Mouse (Mus musculus) midbrain, embryonic 16.5 days (tissue): ENCODE results near the gene Ddx4. TPM values are rescaled to one million over a fixed set of nuclear protein-coding genes. Genes with fewer than 3 reads are reported as not detected.
"Not testable (repeated sequence)": the region's sequence is repeated elsewhere in the genome, so short reads cannot be mapped to it uniquely, and the experiment has no call there.

Source experiments
- ATAC-seq: fragments of 200-750 bp; cut with Nextera tagmentation; 2 replicates; pipeline ENCODE4 v1.8.0; 2017; ENCODE audit warnings: moderate TSS enrichment
- H3K27ac ChIP-seq: fragments of 300-500 bp; sonication (generic); 2 replicates; pipeline ENCODE4 v1.5.1; 2014; ENCODE audit warnings: mild to moderate bottlenecking, low read length, mixed read lengths
- H3K27me3 ChIP-seq: fragments of 300-500 bp; sonication (generic); 2 replicates; pipeline ENCODE4 v1.6.1; 2014; ENCODE audit warnings: low read depth, low read length, mixed read lengths; ENCODE audit not compliant: control insufficient read depth, insufficient read depth
- H3K36me3 ChIP-seq: fragments of 300-500 bp; sonication (generic); 2 replicates; pipeline ENCODE4 v1.6.1; 2014; ENCODE audit warnings: mild to moderate bottlenecking, low read length, moderate library complexity, mixed read lengths; ENCODE audit not compliant: control insufficient read depth, insufficient read depth
- H3K4me1 ChIP-seq: fragments of 300-500 bp; sonication (generic); 2 replicates; pipeline ENCODE4 v1.6.1; 2014; ENCODE audit warnings: mild to moderate bottlenecking, low read length, mixed read lengths; ENCODE audit not compliant: control insufficient read depth, insufficient read depth
- H3K4me2 ChIP-seq: fragments of 300-500 bp; sonication (generic); 2 replicates; pipeline ENCODE4 v1.6.1; 2014; ENCODE audit warnings: mild to moderate bottlenecking, low read length, mixed read lengths
- H3K4me3 ChIP-seq: fragments of 300-500 bp; sonication (generic); 2 replicates; pipeline ENCODE4 v1.5.1; 2014; ENCODE audit warnings: low read depth, mild to moderate bottlenecking, low read length, moderate library complexity, mixed read lengths
- H3K9ac ChIP-seq: fragments of 300-500 bp; sonication (generic); 2 replicates; pipeline ENCODE4 v1.6.1; 2014; ENCODE audit warnings: low read depth, low read length, mixed read lengths
- H3K9me3 ChIP-seq: fragments of 300-500 bp; sonication (generic); replicated peaks from 2 replicates; pipeline ENCODE4 v1.6.1; 2014; ENCODE audit warnings: mild to moderate bottlenecking, low read length, mixed read lengths; ENCODE audit not compliant: control insufficient read depth, poor library complexity, severe bottlenecking
- WGBS: fragments of 180-500 bp; shearing (Covaris S2); extraction: QIAGEN DNeasy Blood & Tissue Kit; methylation state at CpG from one replicate; pipeline ENCODE4 v1.1.7; 2014; 5-methylcytosine and 5-hydroxymethylcytosine counted together
- polyA plus RNA-seq: library from polyadenylated mRNA; unstranded; fragments of >200 nt; fragmentation: Nextera tagmentation; extraction: Ambion mirVana; gene quantifications from 2 replicates; pipeline ENCODE4 v1.2.1, GENCODE M21; 2015

Ddx4 gene
- polyA plus RNA-seq, 1 experiment from 2014 or later = 0.72 TPM

DNA sequence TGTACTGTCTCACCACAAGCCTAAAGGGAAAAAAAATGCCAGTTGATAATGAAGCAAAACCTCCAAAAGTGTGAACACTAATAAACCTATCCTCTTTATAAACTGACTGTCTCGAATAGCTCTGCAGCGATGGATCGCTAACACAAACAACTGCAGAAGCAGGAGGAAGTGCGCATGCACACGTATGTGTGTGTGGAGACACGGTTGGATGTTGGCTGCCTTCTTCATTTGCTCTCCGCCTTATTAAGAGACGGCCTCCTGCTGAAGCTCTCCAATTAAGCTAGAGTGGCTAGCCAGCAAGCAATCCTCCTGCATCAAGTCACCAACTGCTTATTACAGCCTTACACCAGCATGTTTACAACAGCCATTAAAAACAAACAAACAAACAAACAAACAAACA is 70.0 kb downstream of the Ddx4 start:
- H3K9ac ChIP-seq = no peak overlapping the region
- H3K27ac ChIP-seq = no peak overlapping the region
- no peak for ATAC-seq
- H3K27me3 ChIP-seq = no peaks in the 10 kb centered on the region
- H3K4me2 ChIP-seq = no peak overlapping the region
- 87% methylated on average over 8 of the region's 8 CpGs for WGBS
- no peaks in the 10 kb centered on the region for H3K9me3 ChIP-seq
- H3K4me3 ChIP-seq = no peak overlapping the region
- H3K4me1 ChIP-seq = peaks cover 3% of the 10 kb centered on the region; the same call in 1 of the 2 replicates
- H3K36me3 ChIP-seq = no peaks in the 10 kb centered on the region

GRCm38 (mm10) chr13:112581796-112582195 is 70.5 kb downstream of the Ddx4 start:
- Histone ChIP-seq H3K36me3 (no peaks in the 10 kb centered on the region), H3K4me3 (no peak overlapping the region), H3K4me2 (no peak overlapping the region), H3K9ac (no peak overlapping the region), H3K4me1 (peaks cover 3% of the 10 kb centered on the region; the same call in 1 of the 2 replicates), H3K27me3 (no peaks in the 10 kb centered on the region), H3K9me3 (no peaks in the 10 kb centered on the region), H3K27ac (no peak overlapping the region)
- WGBS = 71% methylated on average over 3 of the region's 3 CpGs
- no peak for ATAC-seq

DNA sequence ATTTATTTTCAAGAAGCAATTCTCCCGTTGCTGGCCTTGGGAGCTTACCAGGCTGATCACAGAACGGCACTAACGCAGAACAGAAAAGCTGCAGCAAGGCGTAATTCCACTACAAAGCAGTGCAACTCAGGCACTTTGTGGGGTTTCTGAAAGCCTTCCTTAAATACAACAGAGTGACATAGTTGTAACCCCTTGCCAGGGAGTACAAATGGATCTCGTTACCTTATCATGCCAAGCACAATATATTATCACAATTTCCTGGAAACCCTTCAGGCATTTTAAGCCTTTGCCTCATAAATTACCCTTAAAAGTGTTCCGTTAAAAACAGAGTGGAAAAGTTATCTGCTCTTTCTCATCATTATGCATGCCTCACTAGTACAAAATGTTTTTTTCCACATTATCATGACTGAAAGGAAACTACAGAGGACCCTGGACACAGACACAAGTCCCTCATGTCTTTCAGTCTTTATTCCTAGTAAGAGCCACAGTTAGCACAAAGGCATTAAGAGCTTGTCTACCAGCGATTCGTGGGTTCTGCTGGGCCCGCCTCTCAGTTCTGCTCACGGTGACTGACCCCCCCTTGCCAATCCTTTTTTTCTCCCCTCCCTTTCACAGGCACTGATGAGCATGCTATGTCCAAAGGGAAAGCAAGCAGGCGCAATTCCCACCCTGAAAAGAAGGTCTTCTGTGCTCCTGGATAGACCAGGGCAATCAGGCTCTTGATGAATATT is 71.5 kb downstream of the Ddx4 start:
- H3K4me2 ChIP-seq = no peak overlapping the region
- no peak overlapping the region for H3K27ac ChIP-seq
- ATAC-seq = no peak
- peaks cover 3% of the 10 kb centered on the region; the same call in 1 of the 2 replicates for H3K4me1 ChIP-seq
- no peaks in the 10 kb centered on the region for H3K36me3 ChIP-seq
- H3K9ac ChIP-seq = no peak overlapping the region
- H3K4me3 ChIP-seq = no peak overlapping the region
- H3K27me3 ChIP-seq = no peaks in the 10 kb centered on the region
- 36% methylated on average over 11 of the region's 11 CpGs for WGBS
- H3K9me3 ChIP-seq = no peaks in the 10 kb centered on the region

- H3K36me3 ChIP-seq, H3K4me1 ChIP-seq, H3K4me2 ChIP-seq, ATAC-seq, H3K9me3 ChIP-seq, H3K27me3 ChIP-seq, H3K27ac ChIP-seq, H3K9ac ChIP-seq, H3K4me3 ChIP-seq: not testable (repeated sequence)
- WGBS = 73% methylated on average over 11 of the region's 11 CpGs
Measured at GRCm38 (mm10) chr13:112578041-112578440, 74.2 kb downstream of the Ddx4 start.

GRCm38 (mm10) chr13:112573800-112574199 is 78.5 kb downstream of the Ddx4 start:
- no peaks in the 10 kb centered on the region for H3K27me3 ChIP-seq
- H3K4me1 ChIP-seq = no peaks in the 10 kb centered on the region
- H3K4me2 ChIP-seq = no peak overlapping the region
- no peak for ATAC-seq
- no peak overlapping the region for H3K4me3 ChIP-seq
- H3K9me3 ChIP-seq = no peaks in the 10 kb centered on the region
- H3K36me3 ChIP-seq = no peaks in the 10 kb centered on the region
- no peak overlapping the region for H3K9ac ChIP-seq
- no peak overlapping the region for H3K27ac ChIP-seq

- H3K4me3 ChIP-seq = no peak overlapping the region
- H3K9me3 ChIP-seq = no peaks in the 10 kb centered on the region
- H3K4me2 ChIP-seq = no peak overlapping the region
- no peak overlapping the region for H3K27ac ChIP-seq
- no peak overlapping the region for H3K9ac ChIP-seq
- no peak for ATAC-seq
- H3K27me3 ChIP-seq = no peaks in the 10 kb centered on the region
- H3K4me1 ChIP-seq = no peaks in the 10 kb centered on the region
- no peaks in the 10 kb centered on the region for H3K36me3 ChIP-seq
- 78% methylated on average over 5 of the region's 5 CpGs for WGBS
Measured at GRCm38 (mm10) chr13:112570768-112571167, 81.5 kb downstream of the Ddx4 start.

- ATAC-seq = no peak
- WGBS = 58% methylated on average over 4 of the region's 4 CpGs
- Histone ChIP-seq H3K4me3 (no peak overlapping the region), H3K4me1 (no peaks in the 10 kb centered on the region), H3K36me3 (no peaks in the 10 kb centered on the region), H3K9ac (no peak overlapping the region), H3K27ac (no peak overlapping the region), H3K27me3 (no peaks in the 10 kb centered on the region), H3K9me3 (no peaks in the 10 kb centered on the region), H3K4me2 (no peak overlapping the region)
Measured at GRCm38 (mm10) chr13:112569606-112570005, 82.7 kb downstream of the Ddx4 start.

DNA sequence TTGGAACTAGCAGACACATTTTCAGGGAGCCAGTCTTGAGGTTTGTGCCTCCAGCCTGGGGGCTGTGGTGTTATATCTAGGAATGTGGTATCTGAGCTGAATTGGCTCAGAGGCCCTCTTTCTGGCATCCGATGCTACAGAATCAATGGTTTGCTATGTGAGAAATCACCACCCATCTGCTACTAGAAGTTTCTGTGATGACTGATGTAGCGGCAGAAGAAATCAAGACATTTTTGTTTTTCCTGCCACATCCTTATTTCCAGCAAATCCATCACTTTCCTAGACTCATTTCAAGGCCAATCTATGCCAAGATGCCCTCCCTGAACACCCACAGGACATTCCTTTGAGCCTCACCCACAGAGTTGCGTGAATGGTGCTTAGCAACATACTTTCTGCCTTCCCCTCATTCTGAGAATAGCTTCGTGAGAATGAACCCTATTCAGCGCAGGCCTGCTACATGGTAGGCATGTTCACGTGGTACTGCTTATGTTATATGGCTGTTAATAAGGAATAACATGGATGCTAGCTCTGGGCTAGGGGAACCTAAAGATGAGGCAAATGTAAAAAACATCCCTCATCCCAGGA is 91.6 kb downstream of the Ddx4 start:
- H3K27me3 ChIP-seq = no peaks in the 10 kb centered on the region
- no peak overlapping the region for H3K4me3 ChIP-seq
- H3K4me2 ChIP-seq = no peak overlapping the region
- no peaks in the 10 kb centered on the region for H3K4me1 ChIP-seq
- WGBS = 87% methylated on average over 6 of the region's 6 CpGs
- H3K27ac ChIP-seq = no peak overlapping the region
- no peak overlapping the region for H3K9ac ChIP-seq
- no peaks in the 10 kb centered on the region for H3K36me3 ChIP-seq
- H3K9me3 ChIP-seq = no peaks in the 10 kb centered on the region
- ATAC-seq = no peak

- H3K9ac ChIP-seq = no peak overlapping the region
- no peaks in the 10 kb centered on the region for H3K9me3 ChIP-seq
- no peaks in the 10 kb centered on the region for H3K36me3 ChIP-seq
- no peak overlapping the region for H3K27ac ChIP-seq
- H3K27me3 ChIP-seq = no peaks in the 10 kb centered on the region
- no peaks in the 10 kb centered on the region for H3K4me1 ChIP-seq
- ATAC-seq = no peak
- no peak overlapping the region for H3K4me2 ChIP-seq
- no peak overlapping the region for H3K4me3 ChIP-seq
- WGBS = 69% methylated on average over 2 of the region's 2 CpGs
Measured at GRCm38 (mm10) chr13:112556501-112556900, 95.8 kb downstream of the Ddx4 start.
